Mouse (Mus musculus) stomach, postnatal 0 days (tissue): Measurements from ENCODE around the gene Spata31d1a. TPM values are rescaled to one million over a fixed set of nuclear protein-coding genes. Genes with fewer than 3 reads are reported as not detected.

Experiments
- ATAC-seq: fragments of 200-750 bp; cut with Nextera tagmentation; 2 replicates; pipeline ENCODE4 v1.8.0; 2017; ENCODE audit not compliant: low FRiP score, low TSS enrichment
- DNase-seq: peaks from one replicate; pipeline ENCODE4 v3.0.0-alpha.2; 2016; ENCODE audit warnings: low spot score
- H3K27ac ChIP-seq: fragments of 300-500 bp; sonication (generic); replicated peaks from 2 replicates; pipeline ENCODE4 v1.5.1; 2014; ENCODE audit warnings: mild to moderate bottlenecking, control low read depth
- H3K27me3 ChIP-seq: fragments of 300-500 bp; sonication (generic); 2 replicates; pipeline ENCODE4 v1.6.1; 2014; ENCODE audit warnings: low read length; ENCODE audit not compliant: control insufficient read depth, insufficient read depth
- H3K36me3 ChIP-seq: fragments of 300-500 bp; sonication (generic); 2 replicates; pipeline ENCODE4 v1.6.1; 2014; ENCODE audit warnings: low read length, mixed read lengths; ENCODE audit not compliant: control insufficient read depth, insufficient read depth
- H3K4me1 ChIP-seq: fragments of 300-500 bp; sonication (generic); replicated peaks from 2 replicates; pipeline ENCODE4 v1.6.1; 2014; ENCODE audit warnings: antibody characterized with exemption; ENCODE audit not compliant: control insufficient read depth, insufficient read depth
- H3K4me2 ChIP-seq: fragments of 300-500 bp; sonication (generic); replicated peaks from 2 replicates; pipeline ENCODE4 v1.6.1; 2014; ENCODE audit warnings: low read depth, mild to moderate bottlenecking, control low read depth, moderate library complexity
- H3K4me3 ChIP-seq: fragments of 300-500 bp; sonication (generic); 2 replicates; pipeline ENCODE4 v1.5.1; 2014; ENCODE audit warnings: low read depth, low read length, control low read depth
- H3K9ac ChIP-seq: fragments of 300-500 bp; sonication (generic); 2 replicates; pipeline ENCODE4 v1.6.1; 2014; ENCODE audit warnings: mild to moderate bottlenecking, low read length, control low read depth, mixed read lengths
- H3K9me3 ChIP-seq: fragments of 300-500 bp; sonication (generic); 2 replicates; pipeline ENCODE4 v1.6.1; 2016; ENCODE audit warnings: low read length; ENCODE audit not compliant: control insufficient read depth
- CTCF ChIP-seq: IDR thresholded peaks from 2 replicates; pipeline ENCODE4 v1.5.1; 2016; ENCODE audit warnings: antibody characterized with exemption, low read depth, mild to moderate bottlenecking, moderate library complexity
- EP300 ChIP-seq: optimal IDR thresholded peaks from 2 replicates; pipeline ENCODE3; 2016; ENCODE audit warnings: antibody characterized with exemption
- WGBS: fragments of 180-500 bp; shearing (Covaris S2); extraction: QIAGEN DNeasy Blood & Tissue Kit; methylation state at CpG from one replicate; pipeline ENCODE4 v1.1.7; 2014; 5-methylcytosine and 5-hydroxymethylcytosine counted together
- polyA plus RNA-seq: library from polyadenylated mRNA; unstranded; fragments of >200 nt; fragmentation: Nextera tagmentation; extraction: Ambion mirVana; gene quantifications from 2 replicates; pipeline ENCODE4 v1.2.1, GENCODE M21; 2015

Spata31d1a gene
- polyA plus RNA-seq, 1 experiment from 2014 or later = not detected

DNA sequence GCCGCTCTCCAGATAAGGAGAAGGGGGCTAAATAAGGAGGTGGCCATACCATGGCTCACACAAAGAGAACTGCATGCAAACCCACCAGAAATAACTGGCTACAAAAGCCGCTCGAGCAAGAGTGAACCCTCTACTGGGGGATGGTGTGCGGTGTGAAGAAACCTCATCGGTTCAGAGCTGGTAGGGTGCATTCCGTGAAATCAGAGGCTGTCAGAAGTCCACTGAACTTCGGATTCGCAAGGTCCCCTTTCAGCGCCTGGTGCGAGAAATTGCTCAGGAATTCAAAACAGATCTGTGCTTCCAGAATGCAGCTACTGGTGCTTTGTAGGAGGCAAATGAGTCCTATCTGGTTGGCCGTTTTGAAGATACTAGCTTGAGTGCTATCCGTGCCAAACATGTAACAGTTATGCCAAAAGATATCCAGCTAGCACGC lies 21.8 kb downstream of the Spata31d1a start:
- 68% methylated on average over 13 of the region's 13 CpGs for WGBS
- H3K36me3 ChIP-seq = no peaks in the 10 kb centered on the region
- no peak overlapping the region for H3K4me3 ChIP-seq
- no peak overlapping the region for H3K4me2 ChIP-seq
- no peaks in the 10 kb centered on the region for H3K4me1 ChIP-seq
- no peaks in the 10 kb centered on the region for H3K9me3 ChIP-seq
- TF ChIP-seq EP300 (no peak), CTCF (no peak)
- H3K27me3 ChIP-seq = no peaks in the 10 kb centered on the region
- H3K27ac ChIP-seq = no peak overlapping the region
- ATAC-seq (no peak), DNase-seq (no peak)
- H3K9ac ChIP-seq = no peak overlapping the region

DNA sequence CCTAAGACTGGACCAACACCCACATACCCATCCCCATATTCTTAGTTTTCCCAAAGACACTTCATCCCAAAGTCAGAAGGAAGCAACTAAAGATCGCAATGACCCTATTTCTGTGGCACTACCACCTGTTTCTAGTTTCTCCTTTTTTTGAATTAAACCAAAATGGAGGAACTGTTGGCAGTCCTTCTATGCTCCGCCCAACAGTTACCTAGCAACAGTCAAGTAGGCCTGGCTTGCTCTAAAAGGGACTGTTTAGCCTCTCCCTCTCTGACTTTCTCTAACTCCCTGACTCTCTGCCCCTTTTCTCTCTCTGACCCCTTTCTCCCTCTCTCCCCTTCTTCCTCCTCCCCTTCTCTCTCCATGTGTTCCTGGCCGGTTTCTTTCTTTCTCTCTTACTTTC lies 24.9 kb downstream of the Spata31d1a start:
- ATAC-seq (no peak), DNase-seq (no peak)
- TF ChIP-seq EP300 (no peak), CTCF (no peak)
- H3K4me1 ChIP-seq = no peaks in the 10 kb centered on the region
- H3K9ac ChIP-seq = no peak overlapping the region
- no peak overlapping the region for H3K4me3 ChIP-seq
- no peaks in the 10 kb centered on the region for H3K36me3 ChIP-seq
- WGBS = 87% methylated on average over 3 of the region's 3 CpGs
- no peak overlapping the region for H3K4me2 ChIP-seq
- H3K27ac ChIP-seq = no peak overlapping the region
- no peaks in the 10 kb centered on the region for H3K27me3 ChIP-seq
- no peaks in the 10 kb centered on the region for H3K9me3 ChIP-seq

DNA sequence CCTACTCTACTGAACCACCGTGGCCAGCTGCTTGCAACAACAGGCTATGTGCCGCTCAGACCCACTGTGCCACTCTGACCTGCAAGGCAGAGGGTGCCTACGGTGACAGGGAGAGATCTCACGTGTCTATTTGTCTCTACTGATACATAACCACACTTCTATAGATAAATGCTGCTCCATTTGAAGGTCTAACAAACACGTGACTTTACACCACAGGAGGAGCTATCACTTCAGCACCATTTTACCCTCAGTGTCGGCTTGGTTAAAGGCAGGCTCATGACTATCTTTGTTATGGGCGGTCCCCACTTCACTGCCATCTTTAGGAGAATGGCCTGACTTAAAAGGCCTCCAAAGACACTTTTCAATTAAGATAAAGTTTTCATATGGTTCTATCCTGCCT lies 27.5 kb downstream of the Spata31d1a start:
- H3K4me2 ChIP-seq = no peak overlapping the region
- H3K4me1 ChIP-seq = no peaks in the 10 kb centered on the region
- H3K4me3 ChIP-seq = no peak overlapping the region
- ATAC-seq = no peak
- no peak for TF ChIP-seq CTCF
- TF ChIP-seq EP300 = no peak
- H3K27ac ChIP-seq = no peak overlapping the region
- no peaks in the 10 kb centered on the region for H3K27me3 ChIP-seq
- no peak overlapping the region for H3K9ac ChIP-seq
- H3K36me3 ChIP-seq = no peaks in the 10 kb centered on the region
- DNase-seq = no peak
- WGBS = 17% methylated on average over 7 of the region's 7 CpGs
- H3K9me3 ChIP-seq = no peaks in the 10 kb centered on the region

DNA sequence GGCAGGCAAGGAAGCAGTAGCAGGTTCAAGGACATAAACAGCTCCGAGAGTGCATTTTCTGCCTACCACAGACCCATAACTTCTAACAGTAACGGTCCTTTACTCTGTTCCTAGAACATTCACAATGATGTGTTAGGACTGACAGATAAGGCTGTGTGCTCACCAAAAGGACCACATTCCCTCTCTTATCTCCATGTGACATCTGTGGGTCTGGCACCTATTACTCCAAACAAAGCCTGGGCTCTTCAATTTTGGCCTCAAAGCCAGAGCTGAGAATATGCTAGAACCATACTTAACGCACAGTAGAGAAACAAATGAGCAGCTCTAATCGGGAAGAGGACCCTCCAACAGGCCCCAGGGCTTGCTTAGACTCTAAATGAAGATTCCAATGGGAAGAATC lies 30.2 kb downstream of the Spata31d1a start:
- no peaks in the 10 kb centered on the region for H3K27me3 ChIP-seq
- WGBS = 69% methylated on average over 4 of the region's 4 CpGs

DNA sequence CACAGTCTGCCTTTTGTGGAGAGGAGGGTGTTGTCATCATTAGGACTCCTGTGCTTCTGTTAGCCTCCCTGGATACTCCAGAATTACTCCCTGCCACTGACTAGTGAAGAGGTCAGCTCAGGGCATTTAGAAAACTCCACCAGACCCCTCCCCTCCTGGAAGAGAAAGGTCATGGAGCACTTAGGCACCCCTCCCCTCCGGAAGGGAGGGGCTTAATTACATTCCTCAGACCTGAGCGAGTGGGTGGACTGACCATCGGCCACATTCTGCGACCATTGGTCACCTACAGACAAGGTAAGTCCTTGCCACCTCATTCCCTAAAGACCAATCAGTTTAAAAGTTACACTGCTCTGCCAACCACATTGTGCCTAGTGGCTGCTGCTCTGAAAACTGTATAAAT lies 30.8 kb downstream of the Spata31d1a start:
- H3K27ac ChIP-seq = no peak overlapping the region
- no peak for DNase-seq
- no peak for TF ChIP-seq CTCF
- no peak for TF ChIP-seq EP300
- no peak overlapping the region for H3K4me2 ChIP-seq
- H3K9me3 ChIP-seq = no peaks in the 10 kb centered on the region
- WGBS = 40% methylated on average over 4 of the region's 4 CpGs
- no peak for ATAC-seq
- H3K27me3 ChIP-seq = no peaks in the 10 kb centered on the region
- H3K4me1 ChIP-seq = no peaks in the 10 kb centered on the region
- H3K9ac ChIP-seq = no peak overlapping the region
- no peak overlapping the region for H3K4me3 ChIP-seq
- no peaks in the 10 kb centered on the region for H3K36me3 ChIP-seq

More for the DNA sequence above, 30.2 kb downstream of the Spata31d1a start:
- H3K4me1 ChIP-seq = no peaks in the 10 kb centered on the region
- H3K36me3 ChIP-seq = no peaks in the 10 kb centered on the region
- no peak overlapping the region for H3K4me3 ChIP-seq
- TF ChIP-seq EP300 = no peak
- ATAC-seq (no peak), DNase-seq (no peak)
- no peak overlapping the region for H3K9ac ChIP-seq
- H3K27ac ChIP-seq = no peak overlapping the region
- H3K9me3 ChIP-seq = no peaks in the 10 kb centered on the region
- H3K4me2 ChIP-seq = no peak overlapping the region

DNA sequence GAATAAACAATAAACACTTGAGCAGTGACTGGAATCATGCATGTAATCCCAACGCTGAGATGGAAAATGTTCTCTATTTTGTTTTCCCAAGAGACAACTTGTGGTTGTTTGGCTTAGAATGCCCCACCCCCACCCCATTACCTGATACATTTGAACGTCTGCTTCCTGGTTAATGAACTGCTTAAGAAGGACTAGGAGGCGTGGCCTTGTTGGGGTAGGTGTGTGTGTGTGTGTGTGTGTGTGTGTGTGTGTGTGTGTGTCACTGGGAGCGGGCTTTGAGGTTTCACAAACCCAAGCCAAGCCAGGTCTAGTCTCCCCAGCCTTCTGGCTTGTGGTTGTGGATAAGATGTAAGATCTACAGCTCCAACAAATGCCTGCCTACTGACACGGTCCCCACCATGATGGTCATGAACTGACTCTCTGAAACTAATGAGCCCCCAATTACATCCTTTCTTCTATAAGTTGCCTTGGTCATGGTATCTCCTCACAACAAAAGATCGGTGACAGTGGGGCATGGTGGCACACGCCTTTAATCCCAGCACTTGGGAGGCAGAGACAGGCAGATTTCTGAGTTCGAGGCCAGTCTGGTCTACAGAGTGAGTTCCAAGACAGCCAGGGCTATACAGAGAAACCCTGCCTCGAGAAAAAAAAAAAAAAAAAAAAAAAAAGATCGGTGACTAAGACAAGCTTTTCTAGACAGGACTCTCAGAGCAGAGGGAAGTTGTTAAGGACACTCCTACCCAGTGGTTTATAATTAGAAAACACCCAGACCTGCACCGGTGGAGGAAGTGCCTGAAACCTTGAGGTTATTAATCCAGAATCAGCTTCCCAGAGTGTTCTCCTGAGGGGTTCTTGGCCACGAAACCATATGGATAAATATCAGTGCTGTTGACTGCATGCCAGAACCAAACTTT lies 33.6 kb downstream of the Spata31d1a start:
- no peak overlapping the region for H3K4me2 ChIP-seq
- H3K4me1 ChIP-seq = no peaks in the 10 kb centered on the region
- no peak for DNase-seq
- WGBS = 62% methylated on average over 12 of the region's 12 CpGs
- no peak overlapping the region for H3K27ac ChIP-seq
- no peak overlapping the region for H3K4me3 ChIP-seq
- H3K36me3 ChIP-seq = no peaks in the 10 kb centered on the region
- TF ChIP-seq CTCF (no peak), EP300 (no peak)
- no peak overlapping the region for H3K9ac ChIP-seq
- H3K27me3 ChIP-seq = no peaks in the 10 kb centered on the region
- no peaks in the 10 kb centered on the region for H3K9me3 ChIP-seq
- no peak for ATAC-seq
